Mouse (Mus musculus) testis, adult 2 months (tissue): ENCODE data around the gene Ugt2b38. TPM values are rescaled to one million over a fixed set of nuclear protein-coding genes. Genes with fewer than 3 reads are reported as not detected.
"Not testable (repeated sequence)": the region's sequence is repeated elsewhere in the genome, so short reads cannot be mapped to it uniquely, and the experiment has no call there.

Source experiments
- H3K27ac ChIP-seq: fragments of 200-500 bp; 2 replicates; pipeline ENCODE4 v1.5.1; 2012; ENCODE audit warnings: low read depth, low read length; ENCODE audit not compliant: control insufficient read depth, insufficient read depth
- H3K27me3 ChIP-seq: fragments of 200-500 bp; 2 replicates; pipeline ENCODE4 v1.6.1; 2012; ENCODE audit warnings: mild to moderate bottlenecking, low read length, moderate library complexity; ENCODE audit not compliant: control insufficient read depth, insufficient read depth
- H3K36me3 ChIP-seq: fragments of 200-500 bp; 2 replicates; pipeline ENCODE4 v1.6.1; 2012; ENCODE audit warnings: mild to moderate bottlenecking, low read length; ENCODE audit not compliant: control insufficient read depth, insufficient read depth
- H3K4me1 ChIP-seq: fragments of 200-500 bp; 2 replicates; pipeline ENCODE4 v1.6.1; 2012; ENCODE audit warnings: low read length; ENCODE audit not compliant: control insufficient read depth, insufficient read depth
- H3K4me3 ChIP-seq: fragments of 200-500 bp; 2 replicates; pipeline ENCODE4 v1.5.1; 2012; ENCODE audit warnings: low read depth, mild to moderate bottlenecking, low read length, moderate library complexity, mixed read lengths; ENCODE audit not compliant: control insufficient read depth
- CTCF ChIP-seq: fragments of 200-500 bp; IDR thresholded peaks from 2 replicates; pipeline ENCODE4 v1.5.1; 2012; ENCODE audit warnings: low read depth, mild to moderate bottlenecking, inconsistent platforms, low read length, moderate library complexity; ENCODE audit not compliant: control insufficient read depth, insufficient read depth, insufficient replicate concordance
- POLR2A ChIP-seq: fragments of 200-500 bp; IDR thresholded peaks from 2 replicates; pipeline ENCODE4 v1.6.1; 2012; ENCODE audit warnings: low read depth, mild to moderate bottlenecking, inconsistent platforms, low read length, moderate library complexity; ENCODE audit not compliant: control insufficient read depth
- polyA plus RNA-seq: library from polyadenylated mRNA; depleted of rRNA; stranded (reverse); fragments of >200 nt; gene quantifications from 2 replicates; pipeline ENCODE4 v1.2.3, GENCODE M21; 2012; rRNA removed

The Ugt2b38 gene
- polyA plus RNA-seq, 1 experiment: not detected

DNA sequence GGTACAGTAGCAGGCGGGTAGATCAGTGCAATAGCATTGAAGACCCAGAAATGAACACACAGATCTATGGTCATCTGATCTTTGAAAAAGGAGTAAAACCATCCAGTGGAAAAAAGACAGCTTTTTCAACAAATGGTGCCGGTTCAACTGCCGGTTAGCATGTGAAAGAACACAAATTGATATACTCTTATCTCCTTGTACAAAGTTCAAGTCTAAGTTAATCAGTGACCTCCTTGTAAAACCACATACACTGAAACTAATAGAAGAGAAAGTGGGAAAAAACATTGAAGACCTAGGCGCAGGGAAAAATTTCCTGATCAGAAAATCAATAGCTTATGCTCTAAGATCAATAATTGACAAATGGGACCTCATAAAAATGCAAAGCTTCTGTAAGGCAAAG, 27.0 kb downstream of the Ugt2b38 start:
- TF ChIP-seq POLR2A: no peak
- TF ChIP-seq CTCF: no peak

DNA sequence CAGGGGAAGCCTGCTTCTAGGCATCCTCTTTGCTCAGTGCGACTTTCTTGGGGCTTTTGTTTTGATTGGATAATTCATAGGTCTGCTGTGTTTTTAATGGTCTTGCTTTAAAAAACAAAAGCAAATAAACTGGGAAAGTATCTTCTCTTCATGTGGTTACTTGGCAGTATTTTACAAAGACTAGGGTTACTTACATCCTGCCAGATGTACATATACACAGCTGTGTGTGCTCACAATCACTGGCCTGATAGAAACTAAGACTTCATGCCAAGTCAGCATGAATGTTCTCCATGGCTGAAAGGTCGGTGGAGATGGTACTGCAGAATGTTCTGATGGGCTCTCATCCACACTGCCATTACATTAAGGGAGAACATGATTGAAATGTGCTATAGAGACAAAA, 33.2 kb downstream of the Ugt2b38 start:
- no peaks in the 10 kb centered on the region for H3K27me3 ChIP-seq
- H3K4me3 ChIP-seq: no peak overlapping the region
- no peaks in the 10 kb centered on the region for H3K36me3 ChIP-seq
- H3K27ac ChIP-seq: no peak overlapping the region
- TF ChIP-seq CTCF: no peak
- no peaks in the 10 kb centered on the region for H3K4me1 ChIP-seq

More for the DNA sequence above, 27.0 kb downstream of the Ugt2b38 start:
- Histone ChIP-seq H3K36me3 (no peaks in the 10 kb centered on the region), H3K27ac (no peak overlapping the region), H3K4me3 (no peak overlapping the region), H3K4me1 (no peaks in the 10 kb centered on the region), H3K27me3 (no peaks in the 10 kb centered on the region)

DNA sequence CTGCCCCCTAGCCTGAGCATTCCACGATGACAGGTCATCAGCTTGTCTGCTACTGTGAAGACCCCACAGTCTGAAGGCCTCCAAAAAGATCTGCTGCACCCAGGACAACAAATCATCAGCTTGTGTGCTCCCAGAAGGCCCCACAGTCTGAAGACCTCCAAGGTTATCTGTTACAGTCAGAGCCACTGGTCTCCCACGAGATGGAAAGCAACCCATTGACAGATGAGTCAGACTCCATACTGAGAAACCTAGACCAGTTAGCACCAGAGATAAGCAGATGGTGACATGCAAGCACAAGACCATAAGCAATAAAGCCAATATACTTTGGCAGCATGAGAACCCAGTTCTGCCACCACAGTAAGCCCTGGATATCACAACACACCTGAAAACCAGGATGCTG, 43.8 kb downstream of the Ugt2b38 start:
- no peak overlapping the region for H3K4me3 ChIP-seq
- TF ChIP-seq POLR2A (no peak), CTCF (no peak)
- H3K4me1 ChIP-seq: no peaks in the 10 kb centered on the region
- no peaks in the 10 kb centered on the region for H3K27me3 ChIP-seq
- no peak overlapping the region for H3K27ac ChIP-seq
- H3K36me3 ChIP-seq: no peaks in the 10 kb centered on the region

DNA sequence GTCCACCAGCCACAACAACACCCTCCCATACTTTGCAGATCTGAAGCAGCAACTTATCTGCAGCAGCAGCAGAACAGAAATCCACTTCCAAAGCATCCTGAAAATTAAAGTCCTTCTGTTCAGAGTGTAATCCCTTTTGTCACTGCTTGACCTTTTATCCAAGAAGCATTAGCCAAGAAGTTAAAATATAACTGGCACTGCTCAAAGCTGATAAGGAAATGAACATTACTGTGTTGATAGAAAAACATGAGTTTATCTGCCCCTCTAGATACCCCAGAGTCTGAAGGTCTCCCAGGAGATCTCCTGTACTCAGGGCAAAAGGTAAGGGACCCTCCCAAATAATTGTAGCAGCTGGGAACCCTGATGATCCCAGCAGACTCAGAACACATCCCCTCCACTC, 44.2 kb downstream of the Ugt2b38 start:
- Histone ChIP-seq H3K4me3 (no peak overlapping the region), H3K4me1 (no peaks in the 10 kb centered on the region), H3K27me3 (no peaks in the 10 kb centered on the region), H3K36me3 (no peaks in the 10 kb centered on the region), H3K27ac (no peak overlapping the region)
- TF ChIP-seq POLR2A: no peak
- TF ChIP-seq CTCF: no peak

DNA sequence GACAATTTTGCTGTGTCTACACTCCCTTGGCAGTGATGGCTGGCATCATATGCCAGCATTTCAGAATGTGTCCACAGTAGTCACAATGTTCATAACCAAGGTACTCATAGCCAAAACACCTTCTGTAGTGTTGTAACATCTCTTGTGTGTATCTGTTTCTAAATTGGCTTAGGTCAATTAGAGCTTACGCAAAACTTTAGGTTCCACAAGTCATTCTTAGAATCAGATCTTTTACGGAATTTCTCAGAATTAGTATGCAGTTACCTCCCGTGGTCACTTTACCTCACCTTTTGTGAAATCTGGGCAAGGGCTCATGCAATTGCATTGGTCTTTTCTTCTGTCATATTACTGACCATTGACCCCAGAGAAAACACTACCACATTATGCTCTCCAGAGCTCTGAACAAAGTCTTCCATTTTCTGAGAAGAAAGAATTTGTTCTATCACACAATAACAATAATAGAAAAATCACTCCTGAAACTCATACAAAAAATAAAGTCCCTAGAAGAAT, 48.1 kb downstream of the Ugt2b38 start:
- TF ChIP-seq POLR2A (no peak), CTCF (no peak)
- Histone ChIP-seq H3K27me3 (no peaks in the 10 kb centered on the region), H3K4me1 (no peaks in the 10 kb centered on the region), H3K4me3 (no peak overlapping the region), H3K27ac (no peak overlapping the region), H3K36me3 (no peaks in the 10 kb centered on the region)

DNA sequence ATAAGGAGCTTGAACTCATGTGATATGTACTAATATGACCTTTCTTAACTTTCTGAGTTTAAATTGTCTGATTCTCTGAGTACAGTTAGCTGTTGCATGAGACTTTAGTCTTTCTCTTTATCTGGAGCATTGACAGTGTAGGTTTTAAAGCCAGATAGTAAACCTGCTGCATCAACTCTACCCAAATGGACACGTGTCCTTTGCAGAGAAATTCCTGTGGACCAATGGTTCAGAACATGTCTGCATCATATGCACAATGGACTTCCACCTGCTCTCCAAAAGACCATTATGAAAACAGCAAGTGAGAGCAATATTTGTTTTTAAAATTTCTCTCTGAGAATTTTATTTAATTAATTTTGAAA, 50.5 kb downstream of the Ugt2b38 start:
- no peaks in the 10 kb centered on the region for H3K27me3 ChIP-seq
- H3K27ac ChIP-seq: no peak overlapping the region
- H3K4me1 ChIP-seq: no peaks in the 10 kb centered on the region
- no peaks in the 10 kb centered on the region for H3K36me3 ChIP-seq
- H3K4me3 ChIP-seq: no peak overlapping the region
- TF ChIP-seq POLR2A (no peak), CTCF (no peak)

DNA sequence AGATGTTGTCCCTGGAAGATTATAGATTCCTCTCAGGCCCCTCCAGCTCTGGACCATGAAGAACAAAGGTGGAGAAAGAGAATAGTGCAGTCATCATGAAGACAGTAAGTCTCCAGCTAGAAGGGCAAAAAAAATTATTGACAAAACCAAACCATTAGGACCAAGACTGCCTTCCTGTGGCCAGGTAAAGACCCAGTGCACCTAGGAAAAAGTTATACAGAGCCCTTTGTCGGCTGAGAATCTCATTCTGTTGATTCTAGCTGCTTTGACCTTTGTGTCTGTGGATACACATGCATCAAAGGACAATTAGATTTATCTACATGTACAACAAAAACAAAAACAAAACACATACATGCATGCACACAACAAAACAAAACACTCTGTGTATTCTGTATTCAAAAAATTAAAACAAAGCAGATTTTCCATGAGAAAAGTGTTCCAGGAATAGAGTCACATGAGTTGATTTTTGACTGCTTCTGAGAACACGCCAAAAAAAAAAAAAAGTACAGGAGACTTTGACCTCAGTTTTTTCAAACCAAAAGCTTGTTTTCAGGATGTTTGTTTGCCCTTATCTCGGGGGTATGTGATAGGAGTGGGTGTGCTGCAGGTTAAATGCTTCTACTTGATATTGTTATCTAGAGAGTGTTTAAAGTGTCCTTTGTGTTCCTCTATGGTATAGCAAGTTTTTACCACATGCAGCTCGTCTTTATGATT, 51.1 kb downstream of the Ugt2b38 start:
- not testable (repeated sequence) for H3K36me3 ChIP-seq, H3K4me3 ChIP-seq, H3K27me3 ChIP-seq, H3K27ac ChIP-seq, H3K4me1 ChIP-seq

Other genes starting within 250 kb of the Ugt2b38 start
- not detected in 2 replicates for gene Ugt2b37, start 169.4 kb downstream of the Ugt2b38 start, polyA plus RNA-seq
- not detected in 2 replicates for gene Ugt2a3, start 87.0 kb downstream of the Ugt2b38 start, polyA plus RNA-seq
- not detected in 2 replicates for gene Ugt2a2, start 58.1 kb upstream of the Ugt2b38 start, polyA plus RNA-seq
- gene Gm43638, start 62.6 kb upstream of the Ugt2b38 start, polyA plus RNA-seq: not detected in 2 replicates
- not detected in 2 replicates for gene Ugt2a1, start 66.7 kb upstream of the Ugt2b38 start, polyA plus RNA-seq
- gene Sult1b1, start 114.0 kb upstream of the Ugt2b38 start, polyA plus RNA-seq: not detected in 2 replicates
- not detected in 2 replicates for gene Sult1d1, start 144.8 kb upstream of the Ugt2b38 start, polyA plus RNA-seq
- gene Sult1e1, start 167.4 kb upstream of the Ugt2b38 start, polyA plus RNA-seq: 0.99 and 1.5 TPM in 2 replicates
- not detected in 2 replicates for gene Csn1s1, start 242.0 kb upstream of the Ugt2b38 start, polyA plus RNA-seq